Mouse (Mus musculus) kidney, adult 11 months (tissue): ENCODE results near the gene Gm20521.

Experiments
- DNase-seq: peaks from one replicate; pipeline ENCODE4 v3.0.0; 2022

Gm20521 gene

DNA sequence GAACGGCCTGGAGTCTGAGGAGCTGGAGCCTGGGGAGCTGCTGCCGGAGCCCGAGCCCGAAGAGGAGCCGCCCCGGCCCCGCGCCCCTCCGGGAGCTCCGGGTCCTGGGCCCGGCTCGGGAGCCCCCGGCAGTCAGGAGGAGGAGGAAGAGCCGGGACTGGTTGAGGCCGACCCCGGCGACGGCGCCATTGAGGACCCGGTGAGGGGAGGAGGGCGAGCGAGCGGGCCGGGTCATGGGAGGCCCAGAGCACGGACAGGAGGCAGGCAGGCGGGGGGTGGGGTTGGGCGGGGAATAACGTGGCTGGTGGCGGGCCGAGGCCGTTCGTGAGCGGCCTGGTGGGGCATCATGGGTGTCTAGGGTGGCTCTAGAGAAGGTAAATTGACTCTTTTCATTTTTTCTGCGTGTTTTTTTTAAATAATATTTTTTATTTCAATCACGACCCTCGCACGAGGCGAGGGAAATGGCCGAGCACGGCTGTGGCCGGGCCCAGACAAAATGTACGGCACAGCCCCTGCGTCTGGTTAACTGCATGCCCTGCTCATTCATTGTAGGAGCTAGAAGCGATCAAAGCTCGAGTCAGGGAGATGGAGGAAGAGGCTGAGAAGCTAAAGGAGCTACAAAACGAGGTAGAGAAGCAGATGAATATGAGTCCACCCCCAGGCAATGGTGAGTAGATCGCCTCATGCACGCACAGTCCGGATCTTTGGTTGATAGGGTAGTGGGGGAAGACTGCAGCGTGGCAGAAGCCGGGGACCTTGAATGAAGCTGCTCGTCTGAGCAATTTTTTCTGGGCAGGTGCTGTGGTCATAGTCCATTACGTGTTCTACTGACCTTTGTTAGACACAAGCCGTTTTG, 11.3 kb downstream of the Gm20521 start:
- peak; percentile 51 for DNase-seq

DNA sequence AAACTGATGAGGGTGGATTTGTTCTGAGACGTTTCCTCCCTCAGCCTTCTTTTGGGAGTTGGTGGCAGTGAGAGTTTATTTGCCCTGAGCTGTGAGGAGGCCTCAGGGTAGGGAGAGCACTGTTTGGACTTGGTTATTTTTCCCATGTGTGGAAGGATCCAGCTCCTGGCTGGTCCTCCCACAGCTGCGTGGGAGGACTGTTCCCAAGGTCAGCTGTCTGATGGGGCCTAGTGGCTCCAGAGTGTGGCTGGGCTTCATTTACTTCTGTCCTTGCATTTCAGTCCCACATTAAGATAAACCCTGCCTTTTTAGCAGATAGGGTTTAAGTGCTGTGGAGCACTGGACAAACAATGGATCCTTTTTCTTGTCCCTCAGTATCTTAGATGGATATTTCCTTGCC, 14.2 kb downstream of the Gm20521 start:
- DNase-seq: no peak

DNA sequence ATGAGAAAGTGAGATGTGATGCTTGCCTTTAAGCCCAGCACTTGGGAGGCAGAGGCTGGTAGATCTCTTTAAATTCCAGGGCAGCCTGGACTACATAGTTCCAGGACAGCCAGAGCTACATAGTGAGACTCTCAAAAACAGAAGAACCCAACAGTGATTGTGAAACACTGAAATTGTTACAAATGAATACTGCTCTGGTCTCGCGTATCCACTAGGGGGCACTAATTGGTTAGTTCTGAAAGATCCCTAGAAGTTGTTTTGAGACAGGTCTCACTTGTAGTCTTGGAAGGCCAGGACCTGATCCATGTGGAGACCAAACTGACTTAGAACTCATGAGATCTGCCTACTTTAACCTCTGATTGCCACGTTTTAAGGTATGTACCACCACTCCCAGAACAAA, 17.1 kb downstream of the Gm20521 start:
- DNase-seq: peak; percentile 73

DNA sequence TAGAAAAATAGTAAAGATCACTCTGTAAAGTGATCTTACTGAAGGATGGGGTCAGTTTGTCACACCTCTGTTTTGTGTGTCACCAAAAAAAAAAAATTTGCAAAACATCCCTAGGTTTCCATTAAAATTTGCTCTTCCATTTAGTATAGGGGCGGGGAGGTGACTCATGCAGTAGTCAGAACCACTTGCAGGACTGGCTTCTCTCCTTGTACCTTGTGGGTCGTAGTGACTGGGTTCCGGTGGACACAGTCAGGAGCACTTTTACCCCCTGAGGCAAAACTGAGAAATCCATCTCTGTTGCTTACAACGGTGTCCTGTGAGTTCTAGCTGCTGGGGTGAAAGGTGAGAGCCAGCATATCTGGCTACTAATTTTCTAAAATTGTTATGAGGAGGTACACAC, 20.4 kb downstream of the Gm20521 start:
- no peak for DNase-seq

DNA sequence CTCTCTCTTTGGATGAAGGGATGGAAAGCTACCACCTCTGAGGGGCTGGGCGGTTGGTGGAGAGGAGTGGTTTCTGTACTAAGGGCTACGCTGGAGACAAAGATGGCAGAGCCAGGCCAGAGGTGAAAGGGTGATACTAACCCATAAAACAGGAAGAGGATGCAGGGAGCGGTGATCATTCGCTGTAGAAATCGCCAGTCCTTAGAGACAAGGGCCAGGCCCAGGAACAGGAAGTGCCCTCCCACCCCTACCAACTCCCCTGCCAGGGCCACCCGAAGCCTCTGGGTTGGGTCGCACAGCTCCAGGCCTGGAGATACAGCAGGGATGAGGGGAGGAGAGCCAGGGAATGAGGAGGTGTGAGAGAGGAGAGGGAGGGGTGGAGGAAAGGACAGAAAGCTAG, 25.4 kb downstream of the Gm20521 start:
- DNase-seq: no peak

- no peak for DNase-seq
Observed at GRCm38 (mm10) chr14:54912109-54912850, 29.0 kb downstream of the Gm20521 start.

- DNase-seq: peak; percentile 38
Observed at GRCm38 (mm10) chr14:54912886-54913285, 29.6 kb downstream of the Gm20521 start, which contains the start of gene Slc22a17. Gene Slc22a17 (minus strand): TSS chr14:54913132.

DNA sequence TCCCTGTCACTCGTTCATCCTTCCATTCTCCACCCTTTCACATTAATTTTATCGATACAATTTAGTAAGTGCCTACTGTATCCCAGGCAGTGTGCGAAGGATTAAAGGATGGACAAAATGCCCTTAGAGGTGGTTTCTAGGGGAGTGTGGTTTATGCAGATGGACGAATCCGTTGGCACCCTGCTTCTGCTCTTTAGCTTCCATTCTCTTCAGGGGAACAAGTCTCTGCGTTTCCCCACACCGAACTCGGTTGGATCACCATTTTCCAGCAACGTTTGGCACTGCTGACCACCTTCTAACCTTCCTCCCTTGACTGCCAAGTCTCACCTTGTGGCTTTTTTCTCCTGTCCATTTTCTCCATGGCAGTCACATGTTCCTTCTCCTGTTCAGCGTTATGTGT, 30.1 kb downstream of the Gm20521 start:
- DNase-seq: no peak

DNA sequence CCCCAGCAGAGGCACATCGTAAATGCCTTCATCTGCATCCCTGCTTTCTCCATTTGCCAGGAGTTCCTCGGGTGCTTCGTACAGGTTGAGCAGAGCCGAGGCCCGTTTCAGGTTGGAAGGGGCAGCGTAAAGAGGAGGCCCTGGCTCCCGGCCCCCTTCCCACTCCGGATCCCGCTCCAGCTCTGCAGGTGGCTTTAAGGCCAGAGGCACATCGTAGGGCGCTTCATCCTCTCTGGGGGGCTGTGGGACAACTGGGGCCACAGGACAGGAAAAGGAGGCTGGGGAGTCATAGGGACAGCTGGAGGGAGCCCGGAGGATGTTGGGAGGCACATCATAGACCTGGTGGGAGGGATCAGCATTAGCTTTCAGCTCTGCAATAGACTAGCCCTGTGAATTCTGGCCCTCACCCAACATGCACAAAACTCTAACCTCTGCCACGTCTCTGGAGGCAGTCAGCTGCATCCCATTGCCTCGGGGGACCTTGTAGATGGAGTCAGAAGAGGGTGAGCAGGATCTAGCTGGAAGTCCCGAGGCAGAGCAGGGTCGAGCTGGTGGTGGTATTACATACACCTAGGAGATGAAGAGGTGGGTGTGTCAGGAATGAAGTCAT, 36.9 kb downstream of the Gm20521 start:
- DNase-seq: no peak

GRCm38 (mm10) chr14:54924641-54925348, 41.6 kb downstream of the Gm20521 start:
- no peak for DNase-seq

DNA sequence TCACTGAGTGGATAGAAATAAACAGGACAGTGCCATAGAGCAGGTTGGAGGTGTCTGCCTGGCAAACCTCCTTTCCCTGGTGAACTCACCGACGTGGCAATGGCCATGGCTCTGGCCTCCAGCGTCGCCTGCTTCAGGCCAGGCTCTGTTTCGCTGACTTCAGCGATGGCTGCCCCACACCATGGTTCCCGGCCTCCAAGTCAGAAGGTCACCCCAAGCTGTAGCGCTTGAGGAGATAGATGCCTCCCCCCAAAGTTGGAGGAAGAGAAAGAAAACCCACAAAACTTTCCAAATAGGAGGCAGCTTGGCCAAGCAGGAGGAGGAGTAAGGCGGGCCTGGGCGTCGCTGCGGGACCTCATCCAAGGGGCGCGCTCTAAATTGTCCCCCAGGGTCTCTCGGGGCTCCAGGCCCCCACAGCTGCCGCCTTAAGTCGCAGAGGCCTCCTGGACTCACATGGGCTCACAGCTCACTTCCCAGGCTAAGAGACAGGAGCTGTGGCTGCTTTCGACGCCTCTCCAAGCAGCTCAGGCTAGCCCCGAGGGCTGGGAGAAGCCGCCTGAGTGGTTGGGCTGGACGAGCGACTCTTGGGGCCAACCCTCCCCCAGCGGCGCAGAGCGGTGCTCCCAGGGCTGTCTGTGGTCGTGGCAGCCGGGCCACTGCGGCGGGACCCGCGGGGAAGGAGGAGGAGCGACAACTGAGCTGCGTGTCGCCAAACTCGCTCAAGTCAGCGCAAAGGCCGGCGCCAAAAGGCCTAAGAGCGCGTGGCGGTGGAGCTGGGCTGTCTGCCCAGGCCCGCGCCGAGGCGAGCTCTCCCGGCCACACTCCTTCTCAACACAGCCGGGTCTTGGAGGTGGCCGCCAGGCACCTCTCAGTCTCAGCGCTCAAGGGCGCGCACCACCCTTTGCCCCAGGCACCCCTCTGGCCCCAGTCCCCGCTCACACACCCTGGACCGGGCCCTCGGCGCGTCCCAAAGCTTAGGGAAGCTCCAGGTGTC, 42.4 kb downstream of the Gm20521 start, which contains the start of gene Efs:
Gene Efs, minus strand, starts transcription at position 778 of the 994 bp plus-strand sequence.
- peak; percentile 35 for DNase-seq

GRCm38 (mm10) chr14:54926401-54927158, 43.3 kb downstream of the Gm20521 start:
- DNase-seq: no peak

DNA sequence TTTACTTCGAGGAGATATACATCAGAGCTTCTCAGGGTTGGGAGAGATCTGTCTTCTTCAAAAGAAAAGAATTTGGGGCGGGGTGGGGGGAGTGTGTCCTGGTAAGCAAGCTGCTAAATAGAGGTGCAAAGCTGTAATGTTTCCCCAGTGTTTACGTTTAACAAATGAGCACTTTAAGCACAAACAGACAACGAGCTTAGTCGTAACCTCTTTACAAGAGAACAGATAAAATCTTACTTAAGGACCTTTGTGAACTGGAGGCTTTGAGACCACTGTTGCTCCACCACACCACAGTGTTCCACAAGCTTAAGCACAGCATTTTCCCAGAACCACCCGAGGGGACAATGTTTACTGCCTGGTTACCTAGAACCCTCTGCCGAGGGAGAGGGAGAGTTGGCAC, 44.1 kb downstream of the Gm20521 start:
- no peak for DNase-seq

DNA sequence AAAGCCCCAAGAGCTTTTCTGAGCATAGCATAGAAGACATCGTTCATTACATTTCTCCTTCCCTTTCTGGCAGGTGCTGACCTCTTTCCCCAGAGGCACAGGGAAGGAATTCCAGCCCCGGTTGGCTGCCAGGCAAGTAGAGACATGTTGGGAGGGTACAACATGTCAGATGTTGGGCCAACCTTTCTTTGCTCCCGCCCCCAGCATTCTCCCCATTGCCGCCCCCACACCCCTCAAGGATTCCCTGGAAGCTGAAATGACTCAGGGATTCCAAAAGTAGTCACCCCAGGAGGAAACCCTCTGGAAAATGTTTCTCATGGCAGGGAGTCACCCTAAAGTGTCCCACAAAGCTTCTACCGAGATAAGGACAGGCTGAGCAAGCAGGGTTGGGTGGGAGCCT, 46.6 kb downstream of the Gm20521 start:
- no peak for DNase-seq

GRCm38 (mm10) chr14:54930431-54930830, 47.2 kb downstream of the Gm20521 start:
- DNase-seq: no peak

DNA sequence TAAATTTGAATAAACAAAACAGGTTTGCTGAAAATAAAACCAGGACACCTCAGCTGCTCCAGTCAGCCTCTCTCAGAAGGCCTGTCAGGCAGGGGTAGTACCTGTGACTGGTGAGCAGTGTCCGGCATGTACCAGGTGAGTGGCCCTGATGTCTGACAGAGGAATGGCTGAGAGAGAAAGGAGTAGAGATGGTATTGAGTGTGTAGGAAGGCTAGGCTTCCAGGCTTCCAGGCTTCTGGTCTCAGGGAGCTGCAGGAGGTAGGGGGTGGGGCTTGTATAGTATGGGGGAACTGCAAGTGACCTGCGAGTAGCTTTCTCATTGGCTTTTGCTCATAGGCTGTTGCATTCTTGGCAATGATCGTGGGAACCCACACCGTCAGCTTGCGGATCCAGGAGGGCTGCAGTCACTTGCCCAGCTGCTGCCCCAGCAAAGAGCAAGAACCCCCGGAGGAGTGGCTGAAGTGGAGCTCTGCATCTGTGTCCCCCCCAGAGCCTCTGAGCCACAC, 49.5 kb downstream of the Gm20521 start, which contains the start of gene Il25:
Gene Il25, plus strand, starts transcription at position 51 of the 506 bp plus-strand sequence.
- no peak for DNase-seq

DNA sequence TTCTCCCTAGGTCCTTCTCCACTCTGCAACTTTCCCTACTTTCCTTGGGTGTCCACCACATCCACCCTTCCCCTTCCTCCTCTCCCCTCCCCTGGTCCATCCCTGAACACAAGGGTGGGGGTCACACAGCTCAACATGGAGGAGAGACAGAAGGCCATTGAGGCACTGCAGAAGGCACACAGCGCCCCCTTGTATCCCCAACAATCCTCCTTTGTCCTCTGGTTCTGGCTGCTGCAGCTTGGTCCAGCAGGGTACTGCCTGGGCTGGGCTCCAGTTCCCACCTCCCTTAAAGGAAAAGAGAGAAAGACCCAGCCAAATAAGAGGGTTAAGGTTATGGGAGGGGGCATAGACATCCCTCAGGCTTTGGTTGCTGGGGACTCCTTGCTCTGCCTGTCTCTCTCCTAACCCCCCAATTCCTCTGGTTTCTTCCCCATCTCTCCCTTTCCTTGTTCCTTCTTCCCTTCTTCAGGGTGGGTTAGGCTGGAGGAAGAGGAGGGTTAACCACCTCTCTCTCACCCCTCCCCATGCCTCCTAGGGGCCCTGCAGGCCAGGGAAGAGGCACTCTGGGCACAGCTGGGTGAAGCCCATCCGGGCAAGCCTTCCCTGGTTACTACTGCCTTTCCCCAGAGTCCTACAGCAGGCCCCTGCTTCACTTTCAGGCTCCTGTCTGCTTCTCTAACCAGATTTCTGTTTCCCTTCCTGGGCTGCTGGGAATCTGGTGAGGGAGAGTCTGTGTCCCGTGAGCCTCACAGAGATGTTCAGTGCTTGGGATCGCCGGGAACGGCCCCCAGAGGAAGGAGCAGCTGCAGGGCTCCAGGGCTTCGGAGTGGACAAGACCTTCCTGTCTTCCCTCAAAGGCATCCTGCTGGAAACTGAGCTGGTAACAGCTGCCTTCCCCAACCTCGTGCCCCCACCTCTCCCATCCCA, 52.9 kb downstream of the Gm20521 start, which contains the start of gene Cmtm5:
Gene Cmtm5, plus strand, starts transcription at position 358 of the 927 bp plus-strand sequence.
- no peak for DNase-seq

DNA sequence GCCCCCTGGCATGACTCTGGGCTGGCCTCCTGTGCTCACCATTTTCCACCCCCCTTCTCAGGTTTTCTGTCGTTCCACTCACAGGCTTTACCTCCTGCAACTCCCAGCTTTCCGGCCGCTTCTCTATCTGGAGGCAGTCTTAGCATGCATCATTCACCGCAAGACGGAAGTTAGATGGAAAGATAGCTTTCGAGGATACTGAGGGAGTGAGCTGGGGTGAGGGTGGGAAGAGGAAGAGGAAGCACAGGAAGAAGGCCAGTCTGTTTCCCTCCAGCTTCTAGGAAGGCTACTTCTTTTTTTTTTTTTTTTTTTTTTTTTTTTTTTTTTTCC, 53.6 kb downstream of the Gm20521 start:
- no peak for DNase-seq
